Mouse (Mus musculus) G1E (cell line): Measurements from ENCODE around the gene Auts2.

ENCODE experiments used
- CTCF ChIP-seq: IDR thresholded peaks from 2 replicates; pipeline ENCODE4 v1.5.1; 2012; ENCODE audit warnings: low read depth, low read length, inconsistent platforms, mixed read lengths
- TAL1 ChIP-seq: conservative IDR thresholded peaks from 2 replicates; pipeline ENCODE4 v1.6.1; 2012; ENCODE audit warnings: low read depth, low read length, inconsistent platforms, mixed read lengths

- TF ChIP-seq CTCF (no peak), TAL1 (no peak)
Observed at GRCm38 (mm10) chr5:132332521-132332920, 210.6 kb downstream of the Auts2 start.
